Mouse (Mus musculus) intestine, embryonic 15.5 days (tissue): ENCODE measurements around the gene Sirpb1a. TPM values are rescaled to one million over a fixed set of nuclear protein-coding genes. Genes with fewer than 3 reads are reported as not detected.

Experiments used
- polyA plus RNA-seq: library from polyadenylated mRNA; unstranded; fragments of >200 nt; fragmentation: Nextera tagmentation; extraction: Ambion mirVana; gene quantifications from 2 replicates; pipeline ENCODE4 v1.2.1, GENCODE M21; 2015

Sirpb1a gene
- polyA plus RNA-seq, 1 experiment from 2014 or later: not detected

Other genes starting within 250 kb of the Sirpb1a start
- not detected in 2 replicates for gene Gm9733, start 94.2 kb downstream of the Sirpb1a start, polyA plus RNA-seq
- 0.32 TPM in 1 of 2 replicates, not detected in the other for gene Sirpb1b, start 148.5 kb upstream of the Sirpb1a start, polyA plus RNA-seq